Mouse (Mus musculus): ENCODE measurements around the gene Scamp3.
"Not testable (repeated sequence)": the region's sequence is repeated elsewhere in the genome, so short reads cannot be mapped to it uniquely, and the experiment has no call there.

Gene Scamp3

DNA sequence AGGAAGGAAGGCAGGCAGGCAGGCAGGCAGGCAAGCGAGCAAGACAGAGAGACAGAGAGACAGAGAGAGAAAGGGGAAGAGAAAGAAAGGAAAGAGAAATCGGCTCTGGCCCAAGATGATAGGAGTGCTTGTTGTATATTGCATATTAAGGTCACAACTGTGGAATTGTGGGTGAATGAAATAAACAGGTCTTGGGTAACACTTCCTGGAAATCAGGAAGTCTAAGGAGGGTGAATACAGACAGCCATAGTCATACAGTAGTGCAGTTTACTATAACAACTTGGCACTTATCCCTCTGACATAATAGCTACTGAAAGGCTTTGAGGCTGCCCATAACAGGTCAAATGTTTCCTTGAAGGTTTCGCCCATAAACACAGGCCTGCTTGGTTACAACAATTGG is 22.6 kb downstream of the Scamp3 start:
- DNase-seq = no peak

GRCm38 (mm10) chr3:89202253-89203141 is 25.2 kb downstream of the Scamp3 start, which contains the start of gene Gba:
TSS of gene Gba (plus strand) at chr3:89202928.
- peak; percentile 78 to 90 for DNase-seq

DNA sequence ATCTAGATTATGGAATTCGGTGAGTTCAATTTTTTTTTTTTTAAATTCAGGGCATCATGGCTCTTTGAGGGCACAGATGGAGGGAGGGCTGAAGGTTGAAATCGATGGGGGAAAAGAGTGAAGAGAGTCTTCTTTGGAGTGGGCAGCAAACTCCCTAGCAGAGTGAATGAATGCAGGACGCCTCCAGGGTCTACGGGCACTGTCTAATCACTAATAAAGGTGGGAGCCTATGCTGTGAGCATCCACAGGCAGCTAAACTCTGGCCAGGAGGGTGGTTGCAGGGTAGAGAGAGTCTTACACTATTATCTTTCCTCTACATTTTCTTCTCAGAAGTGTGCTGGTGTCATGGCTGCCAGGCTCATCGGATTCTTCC is 25.9 kb downstream of the Scamp3 start:
- no peak for DNase-seq

DNA sequence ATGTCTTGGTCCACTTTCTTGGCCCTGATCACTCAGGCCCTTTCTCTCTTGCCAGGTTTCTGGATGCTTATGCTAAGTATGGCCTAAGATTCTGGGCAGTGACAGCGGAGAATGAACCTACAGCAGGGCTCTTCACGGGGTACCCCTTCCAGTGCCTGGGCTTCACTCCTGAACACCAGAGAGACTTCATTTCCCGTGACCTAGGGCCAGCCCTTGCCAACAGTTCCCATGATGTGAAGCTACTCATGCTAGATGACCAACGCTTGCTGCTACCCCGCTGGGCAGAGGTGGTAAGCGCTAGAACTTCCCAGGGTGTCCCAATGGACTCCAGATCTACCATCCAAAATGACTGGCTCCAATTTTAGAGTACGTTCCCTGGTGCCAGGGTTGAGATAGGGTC is 28.8 kb downstream of the Scamp3 start:
- DNase-seq = no peak

GRCm38 (mm10) chr3:89206695-89207094 is 29.4 kb downstream of the Scamp3 start:
- DNase-seq = no peak

DNA sequence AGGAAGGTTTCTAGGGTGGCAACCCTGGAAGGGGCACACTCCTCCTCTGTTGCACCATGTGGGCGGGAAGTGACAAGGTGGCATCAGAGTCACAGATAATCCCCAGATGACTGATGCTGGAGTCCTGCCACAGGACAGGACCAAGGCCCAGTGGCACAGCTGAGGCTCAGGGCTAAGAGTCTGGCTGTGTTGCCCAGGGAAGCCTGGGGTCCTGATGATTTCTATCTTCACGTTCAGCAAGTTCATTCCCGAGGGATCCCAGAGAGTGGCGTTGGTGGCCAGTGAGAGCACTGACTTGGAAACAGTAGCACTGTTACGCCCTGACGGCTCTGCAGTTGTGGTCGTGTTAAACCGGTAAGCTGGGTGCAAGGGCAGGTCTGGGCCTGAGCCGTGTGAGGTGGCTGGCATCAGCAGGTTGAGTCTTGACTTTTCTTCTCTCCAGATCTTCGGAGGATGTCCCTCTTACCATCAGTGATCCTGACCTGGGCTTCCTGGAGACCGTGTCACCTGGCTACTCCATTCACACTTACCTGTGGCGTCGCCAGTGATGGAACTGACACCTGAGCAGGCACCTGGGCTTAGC is 30.9 kb downstream of the Scamp3 start:
- DNase-seq = peak in 1 of 2 experiments; percentile 20

- peak in 1 of 2 experiments; percentile 20 for DNase-seq
Measured at GRCm38 (mm10) chr3:89208736-89209135, 31.5 kb downstream of the Scamp3 start.

GRCm38 (mm10) chr3:89209731-89210130 is 32.5 kb downstream of the Scamp3 start:
- DNase-seq = peak in 1 of 2 experiments; percentile 22

DNA sequence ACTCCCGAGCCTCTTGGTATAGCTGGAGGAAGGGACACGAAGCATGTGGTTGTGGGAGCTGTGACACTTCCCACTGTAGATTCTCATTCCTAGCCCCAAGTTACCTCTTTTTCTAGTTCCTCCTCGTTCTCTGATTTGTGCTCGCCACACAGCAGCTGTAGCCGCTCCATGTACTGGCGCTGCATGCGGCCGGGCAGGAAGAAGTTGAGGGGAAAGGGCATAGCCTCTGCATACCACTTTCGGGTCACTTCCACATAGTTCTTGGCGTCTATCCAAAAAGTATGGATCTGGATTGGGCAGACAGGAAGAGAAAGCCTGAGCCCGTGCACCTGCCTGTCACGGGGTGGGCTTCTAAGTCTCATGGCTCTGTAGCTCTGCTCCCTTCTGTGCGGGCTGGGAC is 32.9 kb downstream of the Scamp3 start:
- peak in 1 of 2 experiments; percentile 35 for DNase-seq

- DNase-seq = peak in 1 of 2 experiments; percentile 56
Measured at GRCm38 (mm10) chr3:89210731-89211130, 33.5 kb downstream of the Scamp3 start.

DNA sequence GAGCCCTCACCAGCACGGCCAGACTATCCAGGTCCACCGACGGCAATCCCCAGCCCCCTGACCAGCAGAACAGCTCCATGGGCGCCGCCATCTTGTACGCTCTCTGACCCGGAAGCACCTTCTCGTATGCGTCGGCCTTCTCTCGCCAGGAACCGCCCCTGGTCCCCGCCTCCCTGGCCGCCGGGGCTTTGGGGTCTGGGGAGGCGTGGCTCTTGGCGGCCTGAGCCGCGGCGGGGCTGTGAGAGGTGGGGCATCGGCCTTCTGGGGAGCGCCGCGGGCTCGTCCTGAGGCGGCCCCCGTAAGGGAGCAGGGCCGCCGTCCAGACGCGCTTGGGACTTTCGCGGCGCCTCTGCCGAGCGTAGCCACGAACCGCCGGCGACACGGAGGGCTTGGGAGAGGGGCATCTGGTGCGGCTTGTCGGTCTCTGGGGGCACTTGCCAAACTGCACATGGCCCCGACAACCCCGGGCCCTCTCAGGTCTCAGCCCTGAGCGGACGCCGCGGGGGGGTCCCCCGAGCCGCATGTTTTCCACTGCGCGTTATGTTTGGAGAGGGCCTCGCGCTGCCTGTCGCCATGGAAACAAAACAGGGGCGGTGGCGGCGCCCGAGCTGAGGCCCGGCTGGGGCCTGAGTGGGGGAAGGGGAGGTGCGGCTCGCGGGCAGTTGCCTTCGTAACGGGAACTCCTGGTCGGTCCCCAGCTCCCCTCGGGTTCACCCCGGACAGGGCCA is 36.7 kb downstream of the Scamp3 start:
- DNase-seq = peak; percentile 94 to 97

DNA sequence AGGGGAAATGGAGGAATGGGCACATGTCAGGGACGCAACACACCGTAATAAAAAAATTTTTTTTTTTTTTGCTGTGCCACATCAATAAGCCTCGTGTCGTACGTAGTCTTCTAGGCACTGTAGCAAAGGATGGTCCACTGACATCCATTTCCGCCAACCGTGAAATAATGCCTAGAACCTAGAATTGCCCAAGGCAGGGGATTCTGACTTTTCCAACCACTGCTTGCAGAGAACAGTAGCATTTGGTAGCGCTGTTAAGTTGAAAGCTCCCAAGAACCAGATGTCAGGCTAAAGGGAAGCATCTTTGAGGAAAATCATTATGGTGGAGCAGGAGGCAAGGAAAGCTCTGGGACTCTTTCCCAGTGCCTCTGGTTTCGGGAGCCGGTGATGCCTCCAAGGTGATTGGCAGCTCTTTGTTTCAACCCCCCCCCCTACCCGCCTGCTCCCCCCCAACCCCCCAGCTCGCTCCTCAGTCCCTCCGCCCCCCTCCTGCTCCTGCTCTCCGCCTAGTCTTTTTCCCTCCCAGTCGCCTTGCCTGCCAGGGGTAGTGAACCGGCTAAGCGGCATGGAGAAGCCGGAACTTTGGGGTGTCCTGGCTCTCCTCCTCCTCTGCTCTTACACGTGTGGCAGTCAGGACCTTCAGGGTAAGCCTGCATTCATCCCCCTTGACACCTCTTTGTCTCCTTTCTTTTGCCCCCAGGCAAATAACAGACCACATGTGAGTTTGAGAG is 37.6 kb downstream of the Scamp3 start, which contains the start of gene Thbs3:
Gene Thbs3 (plus strand): TSS at position 500 of the 731 bp plus-strand sequence.
- DNase-seq = peak in 1 of 2 experiments; percentile 60

GRCm38 (mm10) chr3:89215853-89216252 is 38.6 kb downstream of the Scamp3 start:
- peak; percentile 82 to 90 for DNase-seq

GRCm38 (mm10) chr3:89216407-89216806 is 39.1 kb downstream of the Scamp3 start:
- not testable (repeated sequence) for DNase-seq

GRCm38 (mm10) chr3:89218271-89218670 is 41.0 kb downstream of the Scamp3 start:
- peak; percentile 55 to 66 for DNase-seq

- no peak for DNase-seq
Measured at GRCm38 (mm10) chr3:89219546-89219945, 42.3 kb downstream of the Scamp3 start.

GRCm38 (mm10) chr3:89221167-89221566 is 43.9 kb downstream of the Scamp3 start:
- DNase-seq = no peak

DNA sequence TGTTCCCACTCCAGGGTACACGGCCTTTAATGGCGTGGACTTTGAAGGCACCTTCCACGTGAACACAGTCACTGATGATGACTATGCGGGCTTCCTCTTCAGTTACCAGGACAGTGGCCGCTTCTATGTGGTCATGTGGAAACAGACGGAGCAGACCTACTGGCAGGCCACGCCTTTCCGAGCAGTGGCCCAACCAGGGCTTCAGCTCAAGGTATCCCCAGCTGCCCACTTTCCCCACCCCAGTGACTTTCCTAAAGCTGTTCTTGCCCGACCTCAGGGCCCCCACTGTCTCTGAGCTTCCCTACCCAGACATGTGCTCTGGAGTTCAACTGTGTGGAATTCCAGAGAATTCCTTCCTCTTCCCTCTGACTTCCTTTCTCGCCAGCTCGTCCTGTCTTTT is 47.5 kb downstream of the Scamp3 start:
- no peak for DNase-seq

GRCm38 (mm10) chr3:89225321-89225815 is 48.1 kb downstream of the Scamp3 start:
- DNase-seq = peak in 1 of 2 experiments; percentile 24

GRCm38 (mm10) chr3:89225918-89226317 is 48.6 kb downstream of the Scamp3 start:
- DNase-seq = peak in 1 of 2 experiments; percentile 19

DNA sequence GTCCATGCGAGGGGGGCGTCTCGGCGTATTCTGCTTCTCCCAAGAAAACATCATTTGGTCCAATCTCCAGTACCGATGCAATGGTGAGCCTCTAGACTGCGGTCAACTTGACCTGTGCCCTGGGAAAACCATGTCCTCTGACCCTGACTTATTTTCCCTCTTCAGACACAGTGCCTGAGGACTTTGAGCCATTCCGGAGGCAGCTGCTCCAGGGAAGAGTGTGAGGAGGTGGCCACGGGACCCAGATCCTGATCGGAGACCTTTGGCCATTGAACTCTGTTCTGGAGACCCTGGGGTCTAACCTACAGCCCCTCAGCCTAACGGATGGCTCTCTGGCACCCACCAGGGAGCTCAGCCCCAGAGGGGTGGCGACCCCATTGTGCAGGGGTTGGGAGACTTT is 49.1 kb downstream of the Scamp3 start:
- peak in 1 of 2 experiments; percentile 21 for DNase-seq

DNA sequence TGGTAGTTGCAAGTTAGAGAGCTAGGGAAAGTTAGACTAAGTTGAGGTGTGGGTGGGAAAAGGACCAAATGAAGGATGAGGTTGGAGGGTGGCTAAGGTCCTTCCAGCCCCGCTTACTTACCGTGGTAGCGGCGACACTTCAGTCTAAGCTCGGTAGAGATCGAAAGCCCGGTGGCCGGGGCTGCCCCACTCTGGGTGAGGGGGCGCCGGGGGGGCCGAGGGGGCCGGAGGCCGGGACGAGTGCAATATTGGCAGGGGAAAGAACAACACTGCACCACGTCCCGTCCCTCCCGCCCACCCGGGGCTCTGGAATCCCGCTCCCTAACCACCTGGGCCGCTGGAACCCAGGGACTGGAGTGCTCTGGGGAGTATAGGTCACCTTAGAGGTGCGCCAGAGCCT is 49.6 kb downstream of the Scamp3 start, which contains the start of gene Mtx1:
Gene Mtx1 (minus strand): TSS at position 189 of the 400 bp plus-strand sequence.
- no peak for DNase-seq
